Mouse (Mus musculus): ENCODE data around the gene Dennd1a. TPM values are rescaled to one million over a fixed set of nuclear protein-coding genes. Genes with fewer than 3 reads are reported as not detected.

Gene Dennd1a
- polyA plus RNA-seq, 1 experiment = 12.2 TPM

DNA sequence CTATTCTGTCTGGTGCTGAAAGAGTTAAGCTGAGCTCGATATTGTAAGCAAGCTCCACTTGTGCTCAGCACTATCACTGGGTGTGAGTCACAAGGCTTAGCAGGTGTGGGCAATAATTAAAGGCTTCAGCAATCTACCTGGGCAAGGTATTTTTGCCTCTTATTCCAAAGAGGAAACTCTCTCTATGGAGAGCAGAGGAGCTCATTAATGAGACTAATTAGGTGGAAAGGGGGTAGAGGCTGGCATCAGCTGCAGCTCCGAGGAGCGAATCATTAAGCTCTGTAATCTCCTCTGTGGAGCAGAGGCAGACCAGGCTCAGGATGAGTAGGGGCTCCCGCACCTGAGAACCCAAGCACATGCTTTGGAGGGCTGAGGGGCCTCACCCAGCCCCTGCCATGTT, 407.5 kb downstream of the Dennd1a start:
- DNase-seq (ENCODE audit: low read depth) = no peak

DNA sequence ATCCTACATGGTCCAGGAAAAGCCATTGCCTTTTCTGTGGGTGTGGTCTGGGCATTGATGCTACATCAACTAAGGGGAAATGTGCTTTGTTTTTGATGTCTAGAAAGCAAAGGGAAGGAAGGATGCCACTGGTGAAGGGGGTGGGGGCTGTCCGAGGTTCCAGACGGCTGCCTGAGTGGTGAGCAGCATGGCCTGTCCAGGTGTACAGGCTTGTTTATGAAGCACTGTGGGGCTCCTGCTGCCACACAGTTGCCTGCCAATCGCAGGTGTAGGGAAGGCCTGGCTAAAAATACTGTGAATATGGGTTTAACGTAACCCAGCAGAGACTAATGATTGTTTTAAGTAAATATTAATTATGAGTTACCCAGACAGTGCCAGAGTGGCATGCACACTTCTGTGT, 414.4 kb downstream of the Dennd1a start:
- no peak for DNase-seq (ENCODE audit: low read depth)

DNA sequence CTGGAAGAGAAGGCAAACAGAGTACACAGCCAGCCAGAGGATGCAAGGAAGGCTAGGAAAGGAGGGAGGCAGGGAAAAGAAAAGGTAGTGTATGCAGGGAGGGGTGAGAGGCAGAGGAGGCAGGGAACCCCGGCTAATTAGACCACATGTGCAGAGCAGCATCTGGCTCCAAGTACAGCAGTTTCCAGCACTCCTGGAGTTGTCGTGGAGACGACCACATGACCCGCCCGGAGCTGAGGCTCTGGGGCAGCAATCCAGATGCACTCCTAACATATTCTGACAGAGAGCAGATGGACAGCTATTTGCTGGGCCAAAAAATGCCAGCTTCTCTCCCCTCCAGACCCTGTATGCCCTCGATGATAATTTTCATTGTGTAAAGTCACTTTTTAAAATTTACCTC, 417.6 kb downstream of the Dennd1a start:
- DNase-seq (ENCODE audit: low read depth) = no peak

DNA sequence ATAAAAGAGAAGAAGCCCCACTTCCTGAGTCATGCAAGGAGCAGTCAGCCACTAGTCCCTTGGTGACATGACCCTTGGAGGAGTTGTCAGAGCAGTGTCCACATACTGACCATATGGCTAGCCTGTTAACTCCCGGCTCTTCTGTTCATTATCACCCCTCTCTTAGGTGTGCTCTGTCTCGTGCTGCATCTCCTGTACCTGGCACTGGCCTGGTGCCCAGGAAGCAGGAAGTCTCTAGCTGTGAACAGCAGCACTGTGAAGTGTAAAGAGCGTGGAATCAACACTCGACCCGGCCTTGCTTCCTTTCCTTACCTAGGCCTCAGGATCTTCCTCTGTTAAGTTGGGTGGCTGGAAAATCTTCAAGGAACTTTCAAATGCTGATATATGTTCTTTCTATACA, 419.8 kb downstream of the Dennd1a start:
- no peak for DNase-seq (ENCODE audit: low read depth)

DNA sequence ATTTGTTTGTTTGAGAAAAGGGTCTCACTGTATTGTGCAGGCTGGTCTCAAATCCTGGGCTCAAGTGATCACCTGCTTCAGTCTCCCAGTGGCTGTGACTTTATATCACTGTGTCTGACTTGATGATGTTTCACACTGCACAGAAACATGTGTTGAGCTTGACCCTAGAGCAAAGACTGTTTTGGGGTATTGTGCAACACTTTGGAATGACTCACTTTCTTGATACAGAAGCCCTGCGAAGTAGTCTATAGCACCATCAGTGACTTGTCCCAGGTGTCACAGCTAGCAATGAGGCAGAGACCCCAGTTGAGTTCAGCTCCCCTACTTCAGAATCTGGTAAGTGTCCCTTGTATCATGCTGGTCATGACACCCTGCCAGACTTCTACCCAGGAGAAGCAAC, 429.7 kb downstream of the Dennd1a start:
- DNase-seq (ENCODE audit: low read depth) = no peak

DNA sequence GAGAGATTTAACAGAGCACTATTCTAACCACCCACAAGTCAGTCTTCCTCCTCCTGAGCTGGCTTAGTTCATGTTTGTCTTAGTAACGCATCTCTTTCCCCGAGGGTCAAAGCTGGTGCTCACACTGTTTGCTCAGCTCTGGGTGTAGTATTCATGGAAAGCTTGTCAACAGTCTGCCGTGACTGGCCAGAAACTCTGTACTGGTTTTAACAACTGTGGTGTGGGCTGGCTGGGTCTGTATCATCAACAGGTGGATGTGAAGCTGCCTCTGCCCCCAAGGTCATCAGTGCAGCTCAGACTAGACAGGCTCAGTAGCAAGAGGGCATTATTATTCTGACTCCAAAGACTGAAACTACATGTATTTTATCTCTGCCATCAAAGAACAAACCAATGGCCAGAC, 430.2 kb downstream of the Dennd1a start:
- no peak for DNase-seq (ENCODE audit: low read depth)

DNA sequence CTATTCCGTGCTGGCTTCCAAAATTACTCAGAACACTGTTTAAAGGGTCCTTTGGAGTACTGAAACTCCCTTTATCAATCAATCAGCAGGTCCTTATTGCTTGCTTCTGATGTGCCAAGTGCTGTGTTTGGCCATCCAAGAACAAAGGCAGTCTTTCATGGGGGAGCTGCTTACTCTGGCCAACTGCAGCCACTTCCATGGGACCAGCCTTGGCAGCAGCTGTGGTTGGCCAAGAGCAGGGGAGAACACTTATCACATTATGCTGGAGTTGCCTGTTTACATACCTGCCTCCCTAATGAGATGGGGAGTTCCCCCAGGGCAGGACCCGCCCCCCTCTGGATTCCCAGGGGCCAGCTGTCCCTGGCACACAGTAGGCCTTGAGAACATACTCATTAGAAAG, 432.0 kb downstream of the Dennd1a start:
- no peak for DNase-seq (ENCODE audit: low read depth)

DNA sequence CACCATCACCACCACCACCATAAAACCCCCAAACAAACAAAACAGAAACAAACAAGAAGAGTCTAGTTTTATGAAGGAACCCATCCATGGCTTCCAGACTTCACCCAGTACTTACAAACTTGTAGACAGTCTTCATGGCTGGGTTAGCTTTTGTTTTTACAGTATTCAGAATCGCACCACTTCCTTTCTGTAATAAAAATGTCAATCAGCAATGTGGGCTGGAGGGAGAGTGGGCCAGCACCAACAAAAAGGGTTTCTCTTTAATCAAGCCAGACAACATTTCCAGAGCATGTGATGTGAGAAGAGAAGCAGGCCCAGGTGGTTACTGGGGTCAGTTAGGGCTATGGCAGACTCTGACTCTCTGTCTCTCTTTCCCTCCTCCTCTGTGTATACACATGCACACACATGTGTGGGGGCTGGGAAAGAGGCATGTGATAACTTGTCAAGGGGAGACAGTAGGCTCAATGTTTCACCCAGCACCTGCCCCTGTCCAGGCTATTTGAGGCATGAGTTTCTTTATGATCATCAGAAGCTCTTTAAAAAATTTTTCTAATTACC, 433.2 kb downstream of the Dennd1a start:
- DNase-seq (ENCODE audit: low read depth) = no peak

DNA sequence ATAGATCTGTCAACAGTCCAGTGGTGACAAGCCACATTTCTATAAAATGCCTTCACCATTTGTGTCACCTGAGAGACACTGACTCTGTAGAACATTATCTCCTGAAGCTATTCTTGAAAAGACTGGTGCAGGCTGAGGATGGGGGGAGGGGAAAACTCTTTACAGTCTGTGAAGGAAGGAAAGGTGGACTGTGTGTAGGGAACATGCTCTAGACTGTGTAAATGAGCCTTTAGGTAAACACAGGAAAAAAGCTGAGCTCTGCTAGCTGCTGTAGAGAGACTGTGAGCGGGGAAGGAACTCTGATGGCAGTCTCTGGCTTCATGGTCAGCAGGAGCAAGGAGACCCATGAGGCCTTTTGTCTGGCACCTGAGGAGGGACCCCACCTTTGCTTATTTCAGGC, 436.6 kb downstream of the Dennd1a start:
- DNase-seq (ENCODE audit: low read depth) = no peak

DNA sequence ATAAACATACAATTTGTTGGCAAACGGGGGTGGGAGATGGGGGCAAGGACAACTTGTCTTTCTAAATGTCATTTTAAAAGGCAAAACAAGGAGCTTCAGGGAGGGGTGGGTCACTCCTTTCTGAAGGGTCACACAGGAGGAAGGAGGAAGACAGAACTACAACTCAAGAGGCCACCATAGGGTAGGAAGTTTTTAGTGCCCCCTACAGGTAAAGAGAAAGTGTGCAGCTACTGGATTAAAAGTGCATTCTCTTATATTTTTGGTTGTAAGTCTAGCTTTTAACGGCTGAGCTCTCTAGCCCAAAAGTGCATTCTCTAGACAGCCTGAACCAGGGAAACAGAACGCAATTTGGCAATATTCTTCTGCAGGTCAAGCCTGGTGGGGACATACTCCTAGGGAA, 437.8 kb downstream of the Dennd1a start:
- no peak for DNase-seq (ENCODE audit: low read depth)

DNA sequence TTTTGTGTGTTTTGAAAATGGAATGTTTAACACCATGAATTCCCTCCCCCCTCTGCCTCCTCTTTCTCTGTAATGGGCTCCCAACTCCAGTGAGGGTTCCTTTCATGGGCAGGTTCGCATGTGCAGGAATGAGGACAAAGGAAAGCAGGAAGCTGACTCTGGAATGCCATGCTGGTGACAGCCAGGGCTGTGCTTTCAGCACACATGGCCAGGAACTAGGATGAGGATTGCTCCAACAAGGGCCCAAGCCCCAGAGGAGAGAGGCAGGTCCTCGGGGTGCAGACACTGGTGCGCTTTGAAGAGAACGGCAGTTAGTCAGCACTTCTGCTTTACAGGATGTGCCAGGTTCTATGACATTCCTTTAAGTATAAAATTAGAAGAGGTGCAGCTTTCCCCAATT, 444.5 kb downstream of the Dennd1a start:
- no peak for DNase-seq (ENCODE audit: low read depth)

DNA sequence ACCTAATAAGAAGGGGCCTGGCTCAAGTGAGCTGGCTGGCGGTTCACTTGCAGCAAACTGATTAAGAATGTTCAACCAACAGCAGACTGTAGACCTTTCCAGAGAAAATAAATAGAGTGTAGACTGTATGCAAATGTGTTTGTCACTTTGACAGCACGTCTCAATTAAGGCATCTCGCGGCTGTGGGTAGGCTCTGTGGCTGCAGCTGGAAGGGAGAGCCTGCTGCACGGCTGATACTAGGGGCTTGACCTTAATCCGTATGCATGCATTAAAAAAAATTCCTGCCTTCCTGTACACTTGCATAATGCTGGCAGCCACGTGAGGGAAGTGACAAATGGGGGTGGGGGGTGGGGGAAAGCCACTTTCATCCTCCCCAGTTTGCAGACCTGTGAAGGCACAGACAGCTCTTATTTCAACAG, 445.0 kb downstream of the Dennd1a start:
- DNase-seq (ENCODE audit: low read depth) = no peak

DNA sequence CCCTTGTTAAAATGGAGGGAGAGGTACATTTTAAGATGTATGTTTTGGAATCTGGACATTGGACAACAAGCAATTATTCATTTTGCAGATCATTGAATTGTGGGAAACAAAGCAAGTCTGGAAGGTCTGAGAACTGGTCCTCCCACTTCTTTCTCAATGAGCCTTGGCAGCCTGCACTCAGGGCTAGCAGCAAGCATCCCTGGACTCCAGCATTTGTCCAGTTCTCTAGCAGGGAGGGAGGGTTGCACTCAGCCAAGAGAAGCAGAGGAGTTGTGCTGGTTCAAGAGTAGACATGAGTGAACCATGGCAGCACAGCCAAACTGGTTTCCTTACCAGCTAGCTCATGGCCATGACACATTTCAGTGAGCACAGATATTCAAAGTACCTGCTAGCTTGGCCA, 447.3 kb downstream of the Dennd1a start:
- peak; percentile 41 for DNase-seq (ENCODE audit: low read depth)

DNA sequence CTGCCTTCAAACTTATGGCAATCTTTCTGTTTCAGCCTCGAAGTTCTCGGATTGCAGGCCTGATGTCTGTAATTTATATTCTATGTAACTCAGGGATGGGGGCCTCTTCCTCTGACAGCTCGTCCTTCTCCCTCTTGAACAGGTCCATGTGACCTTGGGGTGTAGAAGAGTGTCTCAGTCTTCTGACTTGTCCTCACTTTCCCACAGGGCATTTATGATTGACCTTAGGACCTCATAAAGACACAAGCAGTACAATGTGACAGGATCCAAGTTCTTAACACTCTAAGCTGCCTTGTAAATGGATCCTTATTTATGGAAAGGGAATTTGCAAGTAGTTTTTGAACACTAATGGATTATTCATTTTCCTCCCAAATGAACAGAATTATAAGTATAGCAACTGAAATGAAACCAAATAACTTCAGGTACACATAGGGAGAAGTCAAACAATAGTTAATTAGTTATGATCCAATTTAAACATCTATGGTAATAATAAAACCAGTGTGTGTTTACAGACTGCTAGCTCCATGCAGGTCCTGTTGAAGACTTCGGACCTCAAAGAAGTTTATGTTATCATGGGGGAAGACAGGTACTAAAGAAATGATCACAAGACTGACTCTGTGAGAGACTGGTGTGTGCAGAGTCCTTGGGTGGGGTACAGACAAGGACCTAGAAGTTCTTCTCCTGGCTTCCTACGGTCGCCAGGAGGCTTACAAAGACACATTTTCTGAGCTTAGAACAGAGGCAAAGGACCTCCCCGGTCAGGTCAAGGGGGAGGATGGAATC, 448.8 kb downstream of the Dennd1a start:
- DNase-seq (ENCODE audit: low read depth) = no peak

DNA sequence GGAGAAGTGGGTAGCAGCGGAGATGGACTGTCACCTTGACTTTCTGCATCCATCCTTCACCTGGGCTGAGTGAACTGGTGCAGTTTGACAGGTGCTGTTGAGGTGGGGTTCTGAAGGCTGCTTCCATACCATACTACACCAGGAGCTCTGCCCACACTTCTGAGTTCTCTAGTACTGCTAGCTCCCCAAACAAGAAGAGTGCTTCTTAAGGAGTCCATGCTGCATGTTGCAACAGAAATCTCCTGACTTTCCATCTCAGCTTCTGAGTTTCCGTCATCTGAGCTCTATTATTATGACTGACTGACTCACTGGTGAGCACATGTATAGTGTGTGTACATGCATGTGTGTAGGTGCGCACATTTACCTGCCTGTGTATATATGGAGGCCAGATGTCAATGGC, 449.6 kb downstream of the Dennd1a start:
- DNase-seq (ENCODE audit: low read depth) = no peak

DNA sequence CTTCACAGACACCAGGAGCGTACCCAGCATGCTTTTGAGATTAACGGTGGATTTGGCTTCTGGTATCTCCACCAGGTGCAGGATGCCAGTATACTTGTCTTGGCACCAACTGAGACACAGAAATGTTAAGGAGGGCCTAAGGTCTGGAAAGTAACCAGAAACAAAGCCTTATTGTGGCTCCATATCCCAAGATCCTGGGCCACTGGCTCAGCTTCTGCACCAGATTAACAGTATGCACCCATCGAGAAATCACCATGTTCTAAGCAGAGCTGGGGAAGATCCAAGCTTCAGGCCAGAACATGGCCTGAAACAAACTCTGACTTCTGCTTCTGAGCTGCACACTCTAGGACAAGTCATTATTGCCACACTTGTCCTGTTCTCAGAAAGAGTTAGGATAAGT, 450.3 kb downstream of the Dennd1a start:
- DNase-seq (ENCODE audit: low read depth) = peak; percentile 65

DNA sequence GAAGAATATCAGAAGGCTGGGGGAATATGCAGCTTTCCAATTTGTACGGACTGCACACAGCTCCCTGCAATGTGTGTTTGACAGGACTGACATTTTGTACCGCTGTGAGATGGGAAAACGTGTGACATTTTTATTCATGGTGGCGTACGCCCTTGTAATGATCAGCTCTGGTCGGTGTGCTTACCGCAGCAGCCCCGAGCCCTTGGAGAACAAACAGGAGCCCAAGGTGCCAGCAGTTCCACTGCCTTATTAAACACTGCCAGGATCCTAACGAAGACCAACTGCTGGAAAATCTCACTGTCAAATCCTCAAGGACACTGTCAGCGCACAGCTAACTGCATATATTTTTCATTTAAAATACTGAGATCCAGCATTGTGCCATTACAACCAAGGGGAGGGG, 454.9 kb downstream of the Dennd1a start:
- no peak for DNase-seq (ENCODE audit: low read depth)

DNA sequence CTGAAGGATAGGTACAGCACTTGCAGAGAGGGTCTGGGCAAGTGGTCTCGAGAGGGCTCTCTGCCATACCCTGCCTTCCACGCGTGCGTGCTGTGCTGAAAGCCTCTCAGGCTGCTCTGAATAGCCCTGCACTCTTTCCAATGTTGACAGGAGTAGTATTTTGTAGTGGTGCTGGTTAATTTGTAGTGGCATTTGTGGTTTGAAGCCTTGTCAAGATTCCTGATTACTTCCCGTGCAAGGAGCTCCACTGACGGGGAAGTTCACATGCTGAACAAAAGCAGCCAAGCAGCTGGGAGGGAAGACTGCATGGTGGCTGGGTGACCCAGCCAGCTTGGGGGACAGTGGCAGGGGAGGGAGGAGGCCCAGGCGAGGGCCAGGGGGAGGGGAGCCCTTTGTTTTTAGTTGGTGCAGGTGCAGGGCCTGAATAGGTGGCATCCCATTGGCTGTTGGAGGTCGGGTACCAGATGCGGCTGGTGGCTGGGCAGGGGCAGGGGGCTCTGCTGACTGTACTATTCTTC, 457.4 kb downstream of the Dennd1a start:
- no peak for DNase-seq (ENCODE audit: low read depth)

DNA sequence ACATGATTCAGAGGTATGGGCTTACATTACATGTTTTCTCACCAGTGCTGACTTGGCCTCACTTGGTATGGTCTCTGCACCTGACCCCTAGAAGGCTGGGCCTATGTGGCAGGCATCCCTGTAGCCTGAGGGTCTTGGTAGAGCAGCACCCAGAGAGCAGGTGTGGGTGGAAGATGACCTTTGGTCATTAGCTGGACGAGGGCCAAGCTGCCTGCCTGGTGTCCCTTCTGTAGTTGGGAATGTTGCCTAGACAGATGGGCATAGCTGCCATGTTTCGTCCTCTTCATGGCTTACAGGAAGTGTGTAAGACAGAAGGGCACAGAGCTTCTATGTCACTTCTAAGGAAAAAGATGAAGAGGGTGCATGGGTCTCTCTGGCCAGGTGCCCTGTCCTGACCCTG, 463.4 kb downstream of the Dennd1a start:
- no peak for DNase-seq (ENCODE audit: low read depth)

DNA sequence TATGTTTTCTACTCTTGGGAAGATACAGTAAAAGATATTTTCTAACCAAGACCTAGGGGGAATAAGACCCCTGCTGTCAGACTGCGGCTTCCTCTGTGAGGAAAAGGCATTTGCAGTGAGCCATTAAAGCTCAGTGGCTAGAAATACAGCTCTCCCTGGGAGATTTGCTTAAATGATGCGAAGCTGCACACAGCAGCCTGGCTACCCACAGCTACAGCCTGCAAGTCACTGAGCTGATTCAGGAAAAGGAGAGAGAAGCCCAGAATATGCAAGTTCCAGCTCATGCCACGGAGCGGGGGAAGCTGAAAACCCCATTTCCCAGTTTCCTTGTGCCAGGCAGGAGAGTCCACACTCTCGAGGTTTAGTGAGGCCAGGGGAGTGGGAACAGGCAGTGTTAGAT, 465.1 kb downstream of the Dennd1a start:
- no peak for DNase-seq (ENCODE audit: low read depth)

DNA sequence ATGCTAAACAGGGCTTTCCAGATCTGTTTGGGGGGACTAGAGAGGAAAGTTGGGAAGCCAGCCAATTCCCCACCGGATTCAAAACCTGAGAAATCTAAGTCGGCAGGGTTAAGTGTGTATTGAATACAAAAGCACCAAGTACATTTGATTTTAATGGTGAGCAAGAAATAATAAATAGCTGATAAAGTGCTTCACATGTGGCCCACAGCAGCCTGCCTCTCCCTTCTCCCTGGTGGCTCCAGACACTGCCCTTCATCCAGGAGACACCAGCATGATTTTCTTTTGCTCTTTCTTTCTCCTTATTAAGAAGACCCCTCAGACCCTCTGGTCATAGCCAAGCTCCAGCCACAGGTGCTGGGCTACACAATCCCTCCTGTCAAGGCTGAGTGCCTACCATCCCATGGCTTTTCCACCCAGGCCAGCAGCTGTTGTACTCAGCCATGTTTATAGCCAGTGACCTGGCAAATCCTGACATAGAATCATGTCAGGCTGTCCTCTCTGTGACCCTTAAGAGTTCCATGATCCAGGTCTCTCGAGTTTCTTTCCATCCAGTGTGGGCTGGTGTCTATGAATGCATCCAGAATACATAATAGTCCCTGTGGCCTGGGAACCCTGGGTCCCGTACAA, 467.6 kb downstream of the Dennd1a start:
- no peak for DNase-seq (ENCODE audit: low read depth)

DNA sequence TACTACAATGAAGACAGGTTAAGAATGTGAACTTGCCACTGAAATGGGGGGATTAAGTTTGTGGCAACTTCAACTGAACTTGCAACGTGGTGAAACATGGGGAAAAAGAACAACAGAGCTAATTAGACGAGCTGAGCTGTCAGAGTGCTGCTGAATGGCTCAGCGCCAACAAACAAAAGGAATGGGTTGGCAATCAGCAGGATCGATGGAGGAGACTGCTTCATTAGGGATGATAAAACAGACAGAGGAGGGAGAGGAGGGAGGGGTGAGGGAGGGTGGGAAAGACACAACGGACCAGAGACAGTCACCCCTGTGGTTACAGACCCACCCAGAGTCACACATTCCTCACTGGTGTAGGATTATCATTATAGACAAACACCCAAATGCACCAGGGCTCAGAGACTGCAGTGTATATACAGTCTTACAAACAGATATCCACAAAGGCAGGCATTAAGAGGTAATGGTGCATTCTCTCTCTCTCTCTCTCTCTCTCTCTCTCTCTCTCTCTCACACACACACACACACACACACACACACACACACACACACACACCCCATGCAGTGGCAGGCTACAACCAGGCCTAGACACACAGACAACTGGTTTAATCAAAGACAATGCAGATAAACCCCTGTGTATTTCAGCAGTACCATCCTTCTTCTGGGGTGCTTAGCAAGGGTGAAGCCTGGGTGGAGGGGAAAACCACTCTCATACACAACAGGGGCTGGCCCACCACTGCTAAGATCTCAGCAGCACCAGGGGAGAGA, 468.2 kb downstream of the Dennd1a start:
- DNase-seq (ENCODE audit: low read depth) = no peak
